Mouse (Mus musculus) gastrocnemius, postnatal 25 days (tissue): ENCODE results near the gene Col7a1. TPM values are rescaled to one million over a fixed set of nuclear protein-coding genes. Genes with fewer than 3 reads are reported as not detected.

Source experiments
- DNase-seq: peaks from one replicate; pipeline ENCODE4 v3.0.0; 2022
- microRNA-seq, 2 experiments: library from miRNA; unstranded; fragments of <30 nt; microRNA quantifications; one replicate each; pipeline ENCODE4 v1.2.0; 2021; ENCODE audit warnings: borderline replicate concordance in 2 of 2
- total RNA-seq, 2 experiments: library from RNA; stranded (reverse); gene quantifications; 1 replicate in 1 of 2; 2 replicates in 1 of 2; pipeline ENCODE4 v1.2.3; 2021

Gene Col7a1
- total RNA-seq, 2 experiments from 2014 or later: 1.6 to 3.5 TPM

DNA sequence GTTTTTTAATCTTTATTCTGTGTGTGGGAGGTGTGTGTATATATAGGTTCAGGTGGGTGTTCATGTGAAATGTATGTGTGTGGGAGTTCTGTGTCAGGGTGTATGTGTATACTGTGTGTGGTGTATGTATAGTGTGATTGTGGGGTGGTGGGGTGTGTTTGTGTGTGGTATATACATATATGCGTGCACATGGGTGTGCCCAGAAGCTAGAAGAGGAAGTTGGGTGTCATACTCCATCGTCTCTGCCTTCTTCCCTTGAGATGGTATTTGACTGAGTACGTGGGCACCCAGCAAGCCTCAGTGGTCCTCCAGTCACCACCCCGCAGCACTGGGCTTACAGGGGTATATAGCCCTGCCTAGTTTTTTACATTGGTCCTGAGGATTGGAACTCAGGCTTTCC lies 68.0 kb downstream of the Col7a1 start:
- DNase-seq: no peak

GRCm38 (mm10) chr9:109022866-109023685 lies 69.7 kb downstream of the Col7a1 start:
- no peak for DNase-seq

- peak; percentile 45 for DNase-seq
Measured at GRCm38 (mm10) chr9:109027521-109027920, 74.1 kb downstream of the Col7a1 start.

DNA sequence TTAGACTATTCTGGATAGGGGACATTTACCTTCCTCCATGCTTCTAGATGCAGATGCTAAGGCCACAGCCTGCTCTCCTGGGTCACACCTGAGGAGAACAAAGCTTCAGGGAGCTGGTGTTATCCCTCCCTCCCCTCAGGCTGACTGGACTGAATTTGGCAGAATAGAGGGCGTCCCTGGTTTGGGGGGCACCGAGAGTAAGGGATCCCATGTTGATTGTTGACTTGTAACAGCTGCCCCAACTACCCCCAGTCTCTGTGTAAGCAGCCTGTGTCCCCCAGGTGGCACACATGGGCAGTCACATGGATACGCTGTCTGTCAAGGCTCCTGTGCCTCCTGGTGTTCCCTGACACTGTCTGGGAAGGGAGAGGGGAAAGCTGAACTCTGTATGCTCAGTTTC lies 75.0 kb downstream of the Col7a1 start:
- no peak for DNase-seq

GRCm38 (mm10) chr9:109028919-109029318 lies 75.5 kb downstream of the Col7a1 start:
- DNase-seq: no peak

DNA sequence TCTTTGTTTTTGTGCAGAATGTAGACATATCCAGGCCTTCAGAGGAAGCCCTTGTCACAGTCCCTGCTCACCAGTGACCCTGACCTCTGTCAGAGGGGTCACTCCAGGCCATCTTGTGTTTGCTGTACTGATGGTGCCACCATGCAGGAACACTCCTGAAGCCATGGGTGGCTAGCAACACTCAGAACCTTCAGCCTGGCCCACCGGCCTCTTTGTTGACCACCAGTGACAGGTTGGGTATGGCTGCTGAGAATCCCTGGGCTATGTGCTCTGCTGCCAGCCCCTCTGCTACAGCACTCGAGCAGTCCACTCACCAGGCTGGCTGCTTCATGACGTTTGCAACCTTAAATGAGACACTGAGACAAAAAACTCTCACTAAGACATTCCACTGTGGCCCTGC lies 76.9 kb downstream of the Col7a1 start:
- DNase-seq: no peak

DNA sequence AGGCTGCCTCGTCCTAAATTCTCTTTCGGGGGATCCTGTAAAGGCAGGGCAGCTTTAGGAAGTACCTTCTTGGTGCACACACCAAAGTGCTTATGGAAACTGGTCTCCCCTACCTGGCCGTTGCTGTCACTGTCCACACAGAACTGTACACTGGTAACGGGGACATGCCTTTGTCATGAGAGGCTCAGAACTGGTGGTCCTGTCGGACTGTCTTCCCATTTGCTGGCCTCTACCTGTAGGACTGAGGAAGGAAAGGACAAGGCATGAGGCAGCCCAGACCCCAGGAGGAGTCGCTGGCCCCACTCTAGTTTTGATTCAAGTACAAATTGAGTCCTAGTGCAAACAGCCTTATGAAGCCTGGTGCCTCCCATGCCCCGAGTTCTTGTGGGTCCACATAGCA lies 77.6 kb downstream of the Col7a1 start:
- DNase-seq: no peak

DNA sequence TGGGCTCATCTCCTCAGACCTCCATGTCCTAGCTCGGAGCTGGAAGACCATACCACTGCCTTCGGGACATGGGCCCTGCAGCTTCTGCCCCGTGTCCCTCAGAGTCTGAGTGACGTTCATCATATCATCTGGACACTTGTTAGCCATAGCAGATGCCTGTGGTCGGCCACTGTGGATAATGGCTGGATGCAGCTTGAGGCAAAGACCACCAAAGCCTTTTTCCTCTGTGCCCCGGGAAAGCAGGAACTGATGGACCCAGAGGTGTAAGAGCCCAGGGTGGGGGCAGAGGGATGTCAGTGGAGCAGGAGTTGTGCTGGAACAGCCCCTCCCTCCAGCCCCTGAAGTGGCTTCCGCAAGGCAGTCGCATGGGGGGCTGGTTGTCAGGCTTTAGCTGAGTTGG lies 78.3 kb downstream of the Col7a1 start:
- DNase-seq: no peak

- no peak for DNase-seq
Measured at GRCm38 (mm10) chr9:109032435-109032834, 79.0 kb downstream of the Col7a1 start.

Small RNA genes within 50 kb of the gene (microRNA-seq; reads per million reads assigned to microRNA genes)
- 0 reads per million in 2 experiments for gene Mir711

Other genes starting within 250 kb of the Col7a1 start
- 10 to 100 TPM; 14.6 to 17.8 TPM for gene Ip6k2, start 169.8 kb upstream of the Col7a1 start, total RNA-seq
- gene Nckipsd, start 145.2 kb upstream of the Col7a1 start, total RNA-seq: 1 to 10 TPM; 3.8 TPM
- under 1 TPM in 1 of 2 experiments, not detected in 1; 0.03 TPM for gene Celsr3, start 127.3 kb upstream of the Col7a1 start, total RNA-seq
- 10 to 100 TPM; 12.0 to 16.7 TPM for gene Slc26a6, start 100.3 kb upstream of the Col7a1 start, total RNA-seq
- gene Tmem89, start 39.0 kb upstream of the Col7a1 start, total RNA-seq: not detected
- 1,000 to 10,000 TPM; 1,091 to 1,107 TPM for gene Uqcrc1, start 17.0 kb upstream of the Col7a1 start, total RNA-seq
- under 1 TPM; 0.23 to 0.24 TPM for gene Ucn2, start 32.4 kb downstream of the Col7a1 start, total RNA-seq
- gene Pfkfb4, start 38.2 kb downstream of the Col7a1 start, total RNA-seq: 10 to 100 TPM; 20.4 to 32.4 TPM
- gene Shisa5, start 85.0 kb downstream of the Col7a1 start, total RNA-seq: 10 to 100 TPM; 12.9 to 21.6 TPM
- 10 to 100 TPM in 1 of 2 experiments, 1 to 10 TPM in 1; 9.7 to 10.5 TPM for gene Trex1, start 106.1 kb downstream of the Col7a1 start, total RNA-seq
- gene Atrip, start 120.5 kb downstream of the Col7a1 start, total RNA-seq: 1 to 10 TPM; 7.9 to 8.4 TPM
- gene Ccdc51, start 128.9 kb downstream of the Col7a1 start, total RNA-seq: 1 to 10 TPM; 6.9 to 7.5 TPM
- 100 to 1,000 TPM; 238 to 253 TPM for gene Tma7, start 129.0 kb downstream of the Col7a1 start, total RNA-seq
- gene Plxnb1, start 141.8 kb downstream of the Col7a1 start, total RNA-seq: 1 to 10 TPM; 1.0 to 1.7 TPM
- not detected for gene Fbxw21, start 208.5 kb downstream of the Col7a1 start, total RNA-seq
- not detected for gene Fbxw13, start 242.4 kb downstream of the Col7a1 start, total RNA-seq